Mouse (Mus musculus) limb, embryonic 14.5 days (tissue): Measurements from ENCODE around the gene Fam129a. TPM values are rescaled to one million over a fixed set of nuclear protein-coding genes. Genes with fewer than 3 reads are reported as not detected.

Source experiments
- ATAC-seq: fragments of 200-750 bp; cut with Nextera tagmentation; 2 replicates; pipeline ENCODE4 v1.8.0; 2017; ENCODE audit warnings: low read depth, moderate number of reproducible peaks, moderate TSS enrichment; ENCODE audit not compliant: low FRiP score
- DNase-seq: peaks from one replicate; pipeline ENCODE4 v3.0.0-alpha.2; 2015; ENCODE audit warnings: low spot score
- H3K27ac ChIP-seq: fragments of 300-500 bp; sonication (generic); replicated peaks from 2 replicates; pipeline ENCODE4 v1.5.1; 2014; ENCODE audit warnings: low read depth, mild to moderate bottlenecking, low read length, moderate library complexity, mixed read lengths
- H3K27me3 ChIP-seq: fragments of 300-500 bp; sonication (generic); 2 replicates; pipeline ENCODE4 v1.6.1; 2014; ENCODE audit warnings: low read length, mixed read lengths; ENCODE audit not compliant: control insufficient read depth, insufficient read depth
- H3K36me3 ChIP-seq: fragments of 300-500 bp; sonication (generic); 2 replicates; pipeline ENCODE4 v1.6.1; 2014; ENCODE audit warnings: mild to moderate bottlenecking, low read length, moderate library complexity, mixed read lengths; ENCODE audit not compliant: control insufficient read depth, insufficient read depth
- H3K4me1 ChIP-seq: fragments of 300-500 bp; sonication (generic); 2 replicates; pipeline ENCODE4 v1.6.1; 2014; ENCODE audit warnings: antibody characterized with exemption, low read length, mixed read lengths; ENCODE audit not compliant: control insufficient read depth, insufficient read depth
- H3K4me2 ChIP-seq: fragments of 300-500 bp; sonication (generic); replicated peaks from 2 replicates; pipeline ENCODE4 v1.6.1; 2014; ENCODE audit warnings: low read depth, mild to moderate bottlenecking, low read length, moderate library complexity; ENCODE audit not compliant: severe bottlenecking
- H3K4me3 ChIP-seq: fragments of 300-500 bp; sonication (generic); replicated peaks from 2 replicates; pipeline ENCODE4 v1.5.1; 2014; ENCODE audit warnings: low read length
- H3K9ac ChIP-seq: fragments of 300-500 bp; sonication (generic); 2 replicates; pipeline ENCODE4 v1.6.1; 2014; ENCODE audit warnings: mild to moderate bottlenecking, low read depth, low read length, moderate library complexity; ENCODE audit not compliant: severe bottlenecking
- H3K9me3 ChIP-seq: fragments of 300-500 bp; sonication (generic); 2 replicates; pipeline ENCODE4 v1.6.1; 2016; ENCODE audit warnings: low read length; ENCODE audit not compliant: control insufficient read depth
- POLR2A ChIP-seq: fragments of 200-500 bp; IDR thresholded peaks from 2 replicates; pipeline ENCODE4 v1.8.0; 2012; ENCODE audit warnings: inconsistent platforms, mild to moderate bottlenecking, moderate library complexity, borderline replicate concordance; ENCODE audit not compliant: insufficient read depth, insufficient read length; ENCODE audit errors: extremely low read depth
- WGBS: fragments of 180-500 bp; shearing (Covaris S2); extraction: QIAGEN DNeasy Blood & Tissue Kit; methylation state at CpG from one replicate; pipeline ENCODE4 v1.1.7; 2014; 5-methylcytosine and 5-hydroxymethylcytosine counted together
- polyA plus RNA-seq, 2 experiments: library from polyadenylated mRNA; depleted of rRNA in 1 of 2; stranded (reverse) in 1 of 2; unstranded in 1 of 2; fragments of >200 nt; fragmentation: Nextera tagmentation in 1 of 2; extraction: Ambion mirVana in 1 of 2; gene quantifications; 2 replicates each; pipeline versions ENCODE4 v1.2.1 to v1.2.3; 2012 to 2014

Fam129a gene
- polyA plus RNA-seq, 2 experiments: 11.1 to 14.7 TPM

DNA sequence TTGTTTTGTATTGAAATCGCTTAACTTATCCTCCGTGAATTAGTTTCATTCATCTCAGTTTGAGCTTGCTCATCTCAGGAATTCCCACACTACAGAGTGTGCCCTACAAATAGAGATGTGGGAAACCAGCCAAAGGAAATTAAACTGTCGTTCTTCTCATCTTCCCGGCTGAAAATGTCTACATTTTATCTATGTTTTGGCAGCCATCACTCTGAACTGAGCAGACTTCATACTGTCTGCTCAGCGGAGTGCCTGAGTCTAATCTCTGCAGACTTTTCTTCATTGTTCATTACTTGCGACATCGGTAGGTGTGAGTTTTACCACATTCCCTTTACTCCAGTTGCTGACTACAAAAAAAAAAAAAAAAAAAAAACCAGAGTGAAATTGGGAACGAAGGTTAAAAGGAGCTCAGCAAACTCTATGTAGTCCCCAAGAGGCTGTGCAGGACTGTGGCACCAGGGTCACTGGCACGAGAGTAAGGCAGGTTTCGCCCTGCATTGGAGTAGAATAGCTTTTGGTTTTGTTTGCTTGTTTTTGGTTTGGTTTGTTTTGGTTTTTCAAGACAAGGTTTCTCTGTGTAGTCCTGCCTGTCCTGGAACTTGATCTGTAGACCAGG lies 43.4 kb downstream of the Fam129a start:
- Histone ChIP-seq H3K9ac (no peak overlapping the region), H3K4me1 (no peaks in the 10 kb centered on the region), H3K27ac (no peak overlapping the region), H3K4me2 (no peak overlapping the region), H3K36me3 (no peaks in the 10 kb centered on the region), H3K27me3 (no peaks in the 10 kb centered on the region), H3K4me3 (no peak overlapping the region), H3K9me3 (no peaks in the 10 kb centered on the region)
- TF ChIP-seq POLR2A: no peak
- 63% methylated on average over 10 of the region's 10 CpGs for WGBS
- DNase-seq: no peak
- ATAC-seq: no peak

DNA sequence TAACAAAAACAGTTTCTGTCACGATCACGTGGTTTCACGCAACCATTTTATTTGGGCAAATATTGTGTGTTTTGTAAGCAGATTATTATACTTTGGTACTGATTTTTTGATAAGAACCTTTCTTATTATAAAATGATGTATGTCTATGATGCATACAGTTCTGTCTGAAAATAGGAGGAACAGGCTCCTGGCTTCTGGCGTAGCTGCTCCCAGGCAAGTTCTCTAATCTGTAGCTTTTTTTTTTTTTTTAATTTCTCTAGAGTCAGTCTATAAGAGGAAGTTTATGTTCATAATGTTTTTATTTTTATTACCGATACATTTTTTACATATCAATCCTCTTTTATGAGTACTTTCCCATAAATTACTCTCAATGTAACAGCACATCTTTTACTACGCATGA lies 44.6 kb downstream of the Fam129a start:
- Histone ChIP-seq H3K9me3 (no peaks in the 10 kb centered on the region), H3K9ac (no peak overlapping the region), H3K4me1 (no peaks in the 10 kb centered on the region), H3K36me3 (no peaks in the 10 kb centered on the region), H3K27ac (no peak overlapping the region), H3K4me3 (no peak overlapping the region), H3K4me2 (no peak overlapping the region), H3K27me3 (no peaks in the 10 kb centered on the region)
- ATAC-seq: no peak
- 90% methylated on average over 6 of the region's 6 CpGs for WGBS
- no peak for TF ChIP-seq POLR2A
- DNase-seq: no peak

DNA sequence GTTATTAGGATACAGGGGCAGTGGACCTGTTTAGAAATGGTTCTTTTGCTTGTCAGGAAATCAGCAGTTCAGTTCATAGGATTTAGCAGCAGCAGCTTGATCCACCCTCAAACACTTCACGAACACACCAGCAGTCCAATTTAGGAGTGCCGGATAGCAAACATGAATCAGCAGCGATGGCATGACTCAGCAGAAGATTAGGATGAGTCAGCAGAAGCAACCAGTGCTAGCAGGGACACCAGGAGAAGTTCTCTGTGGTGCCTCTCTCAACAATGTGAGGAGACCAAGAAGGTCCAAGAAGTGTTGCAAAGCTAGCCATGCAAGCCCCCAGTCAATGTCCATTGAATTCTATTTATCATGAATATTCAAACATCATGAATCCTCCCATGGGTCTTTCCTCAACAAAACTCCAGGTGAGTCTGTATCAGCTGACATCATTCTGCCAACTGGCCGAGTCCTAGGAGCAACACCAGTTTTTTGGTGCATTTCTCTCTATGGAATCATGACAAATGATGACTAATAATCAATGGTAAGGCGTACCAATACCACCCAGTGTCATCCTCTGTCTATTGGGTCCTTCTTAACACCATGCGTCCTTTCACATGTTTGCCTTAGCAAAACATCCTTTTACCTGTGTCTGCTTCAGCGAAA lies 45.7 kb downstream of the Fam129a start:
- 89% methylated on average over 7 of the region's 7 CpGs for WGBS
- ATAC-seq (no peak), DNase-seq (no peak)
- no peak for TF ChIP-seq POLR2A
- no peaks in the 10 kb centered on the region for H3K4me1 ChIP-seq
- no peaks in the 10 kb centered on the region for H3K27me3 ChIP-seq
- no peak overlapping the region for H3K4me2 ChIP-seq
- no peaks in the 10 kb centered on the region for H3K36me3 ChIP-seq
- no peaks in the 10 kb centered on the region for H3K9me3 ChIP-seq
- H3K4me3 ChIP-seq: no peak overlapping the region
- H3K27ac ChIP-seq: no peak overlapping the region
- H3K9ac ChIP-seq: no peak overlapping the region

DNA sequence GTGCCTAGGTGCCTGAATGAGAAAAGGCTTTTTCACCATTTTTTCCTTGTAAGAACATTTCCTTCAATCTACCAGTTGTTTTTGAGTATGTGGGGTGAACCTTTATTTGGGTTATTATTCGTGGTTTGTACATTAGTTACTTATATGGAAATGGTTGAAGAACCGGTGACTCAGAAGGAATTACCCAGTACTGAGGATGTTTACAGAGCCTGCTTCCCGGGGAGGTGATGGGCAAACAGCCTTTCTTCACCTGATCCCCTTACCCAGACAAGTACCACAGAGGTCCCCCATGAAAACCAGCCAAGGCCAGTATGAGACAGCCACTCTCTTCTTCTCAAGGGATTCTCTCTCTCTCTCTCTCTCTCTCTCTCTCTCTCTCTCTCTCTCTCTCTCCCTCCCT lies 47.3 kb downstream of the Fam129a start:
- Histone ChIP-seq H3K27me3 (no peaks in the 10 kb centered on the region), H3K4me3 (no peak overlapping the region), H3K4me1 (no peaks in the 10 kb centered on the region), H3K9me3 (no peaks in the 10 kb centered on the region), H3K9ac (no peak overlapping the region), H3K36me3 (no peaks in the 10 kb centered on the region), H3K4me2 (no peak overlapping the region), H3K27ac (no peak overlapping the region)
- no peak for TF ChIP-seq POLR2A
- no peak for DNase-seq
- ATAC-seq: no peak
- WGBS: 88% methylated on average over 3 of the region's 3 CpGs

DNA sequence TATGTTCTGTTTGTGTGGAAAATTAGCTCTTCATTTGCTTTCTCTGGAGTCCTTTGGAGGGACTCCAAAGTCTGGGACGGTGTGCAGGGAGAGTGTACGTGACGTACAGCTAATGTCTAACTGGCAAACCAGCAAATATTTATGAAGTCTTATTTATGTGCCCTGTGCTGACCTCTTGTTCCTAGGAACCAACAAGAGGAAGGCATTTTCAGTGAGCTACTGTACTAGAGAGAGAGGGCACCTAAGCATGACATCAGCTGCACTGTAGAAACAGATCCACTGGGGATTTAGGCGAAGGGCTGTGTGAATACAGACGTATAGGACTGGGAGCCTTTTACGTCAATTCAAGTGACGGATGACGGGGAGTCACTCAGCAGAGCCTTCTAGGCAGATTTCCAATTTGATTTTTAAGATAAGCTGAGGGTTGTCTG lies 48.3 kb downstream of the Fam129a start:
- DNase-seq (no peak), ATAC-seq (no peak)
- Histone ChIP-seq H3K27ac (no peak overlapping the region), H3K9ac (no peak overlapping the region), H3K36me3 (no peaks in the 10 kb centered on the region), H3K4me2 (no peak overlapping the region), H3K27me3 (no peaks in the 10 kb centered on the region), H3K4me3 (no peak overlapping the region), H3K4me1 (no peaks in the 10 kb centered on the region), H3K9me3 (no peaks in the 10 kb centered on the region)
- TF ChIP-seq POLR2A: no peak
- 62% methylated on average over 8 of the region's 8 CpGs for WGBS
